Mouse (Mus musculus) adrenal gland, postnatal 36 days (tissue): Measurements from ENCODE around the gene Olfr1132. TPM values are rescaled to one million over a fixed set of nuclear protein-coding genes. Genes with fewer than 3 reads are reported as not detected.
"Not testable (repeated sequence)": the region's sequence is repeated elsewhere in the genome, so short reads cannot be mapped to it uniquely, and the experiment has no call there.

Experiments
- DNase-seq, 2 experiments: peaks; one replicate each; pipeline ENCODE4 v3.0.0; 2021; ENCODE audit warnings: mixed read lengths in 1 of 2
- long read RNA-seq, 2 experiments: library from polyadenylated mRNA; stranded (forward); transcript quantifications; one replicate each; pipeline ENCODE4 v2.0.0; 2021; ENCODE audit warnings: borderline sequencing depth in 2 of 2
- total RNA-seq, 2 experiments: library from RNA; stranded (reverse); gene quantifications; 2 replicates each; pipeline ENCODE4 v1.2.3; 2021

Olfr1132 gene
- not detected for total RNA-seq
- long read RNA-seq, experiment 1, result 0 reads
- long read RNA-seq, experiment 2, result 0 reads

DNA sequence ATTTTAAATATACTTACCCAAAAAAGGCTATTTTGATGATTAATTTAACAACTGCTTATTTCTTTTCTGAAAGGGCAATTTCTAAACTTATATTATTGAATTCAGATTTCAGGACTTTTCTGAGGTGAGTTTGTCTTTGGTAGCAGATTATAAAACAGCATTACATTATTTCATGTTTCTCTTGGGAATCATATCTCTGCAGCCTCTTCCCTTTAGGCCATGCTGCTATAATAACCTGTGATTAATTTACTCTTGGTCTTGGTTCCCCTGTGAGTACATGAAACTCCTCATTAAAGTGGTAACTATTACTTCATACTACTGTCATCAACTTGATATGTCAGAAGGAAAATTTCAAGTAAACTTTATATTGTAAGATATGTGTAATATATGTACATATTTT is at the start of gene Olfr1132:
Olfr1132 (minus strand) TSS at position 101 of the 400 bp plus-strand sequence.
- no peak for DNase-seq

GRCm38 (mm10) chr2:87673564-87673963 is 36.2 kb upstream of the Olfr1132 start, which contains the start of gene Olfr1135:
Gene Olfr1135 (minus strand): TSS chr2:87673664.
- no peak for DNase-seq

DNA sequence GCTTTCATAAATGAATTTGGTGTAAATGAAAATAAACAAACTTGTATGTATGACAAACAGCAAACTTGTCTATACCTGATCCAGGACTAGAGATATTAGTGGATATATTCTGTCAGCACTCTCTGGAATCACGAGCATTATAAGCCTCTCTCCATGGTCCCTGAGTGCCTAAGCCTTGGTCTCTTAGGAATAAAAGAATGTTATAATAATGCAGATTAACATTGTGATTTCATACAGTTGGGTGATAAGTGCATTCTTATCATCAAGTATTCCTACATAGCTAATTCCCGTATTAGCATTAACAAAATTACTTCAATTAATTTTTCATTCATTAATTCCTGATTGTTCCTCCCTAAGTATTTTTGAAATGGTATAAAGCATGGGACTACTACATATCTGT is 21.0 kb upstream of the Olfr1132 start, which contains the start of gene Olfr1134:
Olfr1134 (minus strand) TSS at position 101 of the 400 bp plus-strand sequence.
- DNase-seq, result no peak

GRCm38 (mm10) chr2:87647274-87647673 is 9.9 kb upstream of the Olfr1132 start, which contains the start of gene Olfr1133:
Gene Olfr1133 (minus strand): TSS chr2:87647374.
- no peak for DNase-seq

GRCm38 (mm10) chr2:87642441-87642840 is 5.1 kb upstream of the Olfr1132 start:
- no peak for DNase-seq

DNA sequence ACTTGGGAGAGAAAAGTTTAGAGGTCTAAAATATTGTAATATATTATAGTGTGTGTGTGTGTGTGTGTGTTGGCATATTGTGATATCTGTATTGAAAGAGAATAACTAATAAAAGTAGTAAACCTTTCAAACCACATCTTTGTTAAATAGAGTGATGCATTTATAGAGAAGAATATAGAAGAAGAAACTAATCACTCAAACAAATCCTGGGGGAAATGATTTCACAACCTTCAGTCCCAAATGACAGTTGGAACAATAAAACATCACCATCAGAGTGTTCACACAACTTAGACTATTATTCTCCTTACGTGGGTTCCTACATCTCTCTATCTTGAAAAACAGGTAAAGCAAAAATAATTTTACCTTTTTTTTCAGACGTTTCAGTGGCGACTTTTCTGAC is 10.5 kb downstream of the Olfr1132 start, which contains the start of gene Olfr1131:
Olfr1131 (plus strand) TSS at position 301 of the 400 bp plus-strand sequence.
- DNase-seq, result no peak

GRCm38 (mm10) chr2:87605912-87606311 is 31.4 kb downstream of the Olfr1132 start, which contains the start of gene Olfr1130:
Gene Olfr1130 (plus strand): TSS chr2:87606212.
- not testable (repeated sequence) for DNase-seq

Other genes with a start within 250 kb of the Olfr1132 start
- gene Olfr1123, start 220.9 kb downstream of the Olfr1132 start, total RNA-seq, result not detected
- not detected for gene Olfr1124, start 207.3 kb downstream of the Olfr1132 start, total RNA-seq
- gene Olfr1126, start 183.6 kb downstream of the Olfr1132 start, total RNA-seq, result not detected
- gene Pramel7, start 140.4 kb downstream of the Olfr1132 start, total RNA-seq, result not detected
- not detected for gene Pramel6, start 131.0 kb downstream of the Olfr1132 start, total RNA-seq
- not detected for gene Olfr153, start 105.7 kb downstream of the Olfr1132 start, total RNA-seq
- not detected for gene Olfr1128, start 92.0 kb downstream of the Olfr1132 start, total RNA-seq
- gene Olfr1129, start 63.6 kb downstream of the Olfr1132 start, total RNA-seq, result not detected
- gene Olfr1130, start 31.3 kb downstream of the Olfr1132 start, total RNA-seq, result not detected
- gene Olfr1131, start 10.4 kb downstream of the Olfr1132 start, total RNA-seq, result not detected
- gene Olfr1133, start 9.8 kb upstream of the Olfr1132 start, total RNA-seq, result not detected
- gene Olfr1134, start 20.9 kb upstream of the Olfr1132 start, total RNA-seq, result not detected
- gene Olfr1135, start 36.1 kb upstream of the Olfr1132 start, total RNA-seq, result not detected
- not detected for gene Olfr1136, start 56.4 kb upstream of the Olfr1132 start, total RNA-seq
- not detected for gene Olfr1137, start 75.6 kb upstream of the Olfr1132 start, total RNA-seq
- gene Olfr1138, start 102.4 kb upstream of the Olfr1132 start, total RNA-seq, result not detected
- gene Olfr1140, start 106.2 kb upstream of the Olfr1132 start, total RNA-seq, result not detected
- gene Olfr1141, start 116.5 kb upstream of the Olfr1132 start, total RNA-seq, result not detected
- not detected for gene Olfr152, start 141.9 kb upstream of the Olfr1132 start, total RNA-seq
- gene Olfr1143, start 163.1 kb upstream of the Olfr1132 start, total RNA-seq, result not detected
- not detected for gene Olfr1145, start 172.3 kb upstream of the Olfr1132 start, total RNA-seq
- gene Olfr1148, start 193.0 kb upstream of the Olfr1132 start, total RNA-seq, result not detected
- not detected for gene Olfr1150-ps1, start 206.5 kb upstream of the Olfr1132 start, total RNA-seq
- gene Olfr1151, start 218.3 kb upstream of the Olfr1132 start, total RNA-seq, result not detected
- gene Olfr1152, start 229.0 kb upstream of the Olfr1132 start, total RNA-seq, result not detected